In the genomic region with DNA sequence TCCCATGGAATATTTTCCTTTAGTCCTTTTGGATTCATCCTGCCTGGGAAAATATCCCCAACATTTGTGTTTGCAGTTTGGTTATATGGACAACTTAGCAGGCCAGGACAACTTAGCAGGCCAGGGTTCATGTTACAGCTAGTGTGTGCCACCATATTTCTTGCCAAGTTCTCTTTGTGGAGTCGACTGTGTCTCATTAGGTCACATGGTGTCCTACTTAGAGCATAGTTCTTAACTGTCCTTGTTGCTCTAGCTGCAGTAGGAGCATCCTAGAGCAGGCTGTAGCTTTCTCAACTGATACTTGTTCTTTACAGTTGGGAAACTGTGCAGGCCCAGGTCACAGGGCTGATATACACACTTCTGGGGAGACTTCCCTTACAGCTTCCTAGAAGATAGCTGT, we compare ENCODE assay signal across 14 mouse cellular contexts.
"Had no signal": no experiment of that assay in that cellular context is flagged by ENCODE, and none has a peak within 500 bp of the region (broad histone marks: within the 10 kb centered on the region; RNA-seq: fewer than 3 reads in every experiment).

No protein-coding gene starts in this region.

- H3K36me3 ChIP-seq: midbrain, embryonic 10.5 days; midbrain, embryonic 12.5 days; neural tube, embryonic 13.5 days; neural tube, embryonic 15.5 days had no signal

- H3K9me3 ChIP-seq: midbrain, embryonic 10.5 days; midbrain, embryonic 12.5 days; neural tube, embryonic 13.5 days; neural tube, embryonic 15.5 days had no signal

- H3K4me3 ChIP-seq: midbrain, embryonic 10.5 days; midbrain, embryonic 12.5 days; neural tube, embryonic 13.5 days; neural tube, embryonic 15.5 days had no signal

- H3K27ac ChIP-seq: midbrain, embryonic 10.5 days; midbrain, embryonic 12.5 days; neural tube, embryonic 13.5 days; neural tube, embryonic 15.5 days had no signal

- DNase-seq: lung, adult 18-20 months; lung, embryonic 14.5 days; lung, postnatal 10 days; lung, postnatal 4 days; midbrain, embryonic 14.5 days; retina, postnatal 1 day; spleen, adult 18-20 months; thymus, adult 18-20 months; thymus, postnatal 14 days; thymus, postnatal 36 days had no signal

- H3K27me3 ChIP-seq: midbrain, embryonic 12.5 days; neural tube, embryonic 13.5 days; neural tube, embryonic 15.5 days had no signal
